Mouse (Mus musculus) embryo, embryonic 10 days (tissue): ENCODE measurements around the gene Plch2.

Experiments
- DNase-seq: peaks from one replicate; pipeline ENCODE4 v3.0.0-alpha.2; 2015; ENCODE audit warnings: low spot score

Gene Plch2

GRCm38 (mm10) chr4:155020813-155021212 lies 35.8 kb downstream of the Plch2 start:
- no peak for DNase-seq

- no peak for DNase-seq
Observed at GRCm38 (mm10) chr4:155020141-155020540, 36.4 kb downstream of the Plch2 start.

GRCm38 (mm10) chr4:155019336-155019847 lies 37.2 kb downstream of the Plch2 start:
- peak; percentile 59 for DNase-seq

- DNase-seq: peak; percentile 87
Observed at GRCm38 (mm10) chr4:155018601-155019335, 37.8 kb downstream of the Plch2 start.

- no peak for DNase-seq
Observed at GRCm38 (mm10) chr4:155018066-155018465, 38.5 kb downstream of the Plch2 start.

GRCm38 (mm10) chr4:155017253-155017878 lies 39.2 kb downstream of the Plch2 start:
- DNase-seq: no peak

GRCm38 (mm10) chr4:155016807-155017206 lies 39.8 kb downstream of the Plch2 start:
- DNase-seq: no peak

GRCm38 (mm10) chr4:155015550-155015949 lies 41.0 kb downstream of the Plch2 start:
- DNase-seq: no peak

- no peak for DNase-seq
Observed at GRCm38 (mm10) chr4:155014791-155015190, 41.8 kb downstream of the Plch2 start.

GRCm38 (mm10) chr4:155014244-155014643 lies 42.3 kb downstream of the Plch2 start:
- DNase-seq: no peak

- DNase-seq: peak; percentile 87
Observed at GRCm38 (mm10) chr4:155012788-155013187, 43.8 kb downstream of the Plch2 start.

GRCm38 (mm10) chr4:155012115-155012514 lies 44.5 kb downstream of the Plch2 start:
- DNase-seq: no peak

- DNase-seq: no peak
Observed at GRCm38 (mm10) chr4:155011312-155012025, 45.1 kb downstream of the Plch2 start.

GRCm38 (mm10) chr4:155010870-155011269 lies 45.7 kb downstream of the Plch2 start:
- DNase-seq: no peak

- DNase-seq: no peak
Observed at GRCm38 (mm10) chr4:155009216-155009615, 47.4 kb downstream of the Plch2 start.

GRCm38 (mm10) chr4:155008075-155008474 lies 48.5 kb downstream of the Plch2 start:
- no peak for DNase-seq

- no peak for DNase-seq
Observed at GRCm38 (mm10) chr4:155007641-155008040, 48.9 kb downstream of the Plch2 start.

GRCm38 (mm10) chr4:155006296-155006695 lies 50.3 kb downstream of the Plch2 start:
- DNase-seq: no peak

- DNase-seq: no peak
Observed at GRCm38 (mm10) chr4:155005278-155005677, 51.3 kb downstream of the Plch2 start.

GRCm38 (mm10) chr4:154999379-154999778 lies 57.2 kb downstream of the Plch2 start:
- no peak for DNase-seq

GRCm38 (mm10) chr4:154996572-154997154 lies 59.9 kb downstream of the Plch2 start:
- no peak for DNase-seq

- no peak for DNase-seq
Observed at GRCm38 (mm10) chr4:154994876-154995275, 61.7 kb downstream of the Plch2 start.
